In the genomic region with DNA sequence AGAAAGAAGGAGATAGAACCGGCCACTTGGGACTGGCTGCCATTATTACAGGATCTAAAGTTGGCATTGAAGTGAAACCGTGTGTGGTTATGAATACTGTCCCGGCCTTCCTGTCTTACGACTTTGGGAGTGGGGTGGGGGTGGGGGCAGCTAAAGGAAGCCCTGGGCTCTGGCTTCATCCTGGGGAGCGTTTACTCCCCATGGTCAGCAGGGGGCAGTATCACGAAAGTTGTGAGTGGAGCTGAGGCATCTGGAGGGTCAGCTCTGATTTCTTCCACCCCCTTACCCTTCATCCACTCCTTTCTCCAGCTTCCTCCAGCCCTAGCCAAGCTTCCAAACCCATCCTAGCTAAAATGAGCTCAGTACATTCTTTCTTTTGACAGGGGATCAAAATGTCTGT, we compare ENCODE assay signal across 10 mouse cellular contexts.
DNase-seq lines count a peak whose midpoint lies in the region; ATAC-seq and TF ChIP-seq lines count a peak whose summit lies in the region.
"Had no signal": no experiment of that assay in that cellular context is flagged by ENCODE, and none has a peak within 500 bp of the region (broad histone marks: within the 10 kb centered on the region; RNA-seq: fewer than 3 reads in every experiment).

No protein-coding gene starts in this region.

- no peaks in the 10 kb centered on the region for H3K27me3 ChIP-seq in forebrain, embryonic 14.5 days (replicated peaks; ENCODE audit: control insufficient read depth, insufficient read depth, low read length)
- no peaks in the 10 kb centered on the region for H3K27me3 ChIP-seq in forebrain, embryonic 16.5 days (replicated peaks; ENCODE audit: control insufficient read depth, insufficient read depth, low read length)
- H3K27me3 ChIP-seq in liver, embryonic 14.5 days (ENCODE audit: control insufficient read depth, insufficient read depth, low read length) = no peaks in the 10 kb centered on the region
- H3K27me3 ChIP-seq in liver, embryonic 12.5 days (replicated peaks) = no peaks in the 10 kb centered on the region
- H3K27me3 ChIP-seq: neural tube, embryonic 13.5 days had no signal

- no peaks in the 10 kb centered on the region for H3K36me3 ChIP-seq in forebrain, embryonic 14.5 days (ENCODE audit: control insufficient read depth, insufficient read depth, low read length)
- no peaks in the 10 kb centered on the region for H3K36me3 ChIP-seq in forebrain, embryonic 16.5 days (ENCODE audit: control insufficient read depth, insufficient read depth)
- H3K36me3 ChIP-seq in liver, embryonic 14.5 days (replicated peaks; ENCODE audit: control insufficient read depth, insufficient read depth, low read depth) = no peaks in the 10 kb centered on the region
- no peaks in the 10 kb centered on the region for H3K36me3 ChIP-seq in liver, embryonic 12.5 days
- H3K36me3 ChIP-seq: neural tube, embryonic 13.5 days had no signal

- no peak; the same call in 1 of the 2 replicates for ATAC-seq in forebrain, embryonic 14.5 days
- no peak for ATAC-seq in forebrain, embryonic 16.5 days
- no peak for ATAC-seq in liver, embryonic 14.5 days (ENCODE audit: insufficient read depth)
- ATAC-seq in liver, embryonic 12.5 days = no peak

- WGBS in forebrain, embryonic 14.5 days = 43% methylated on average over 6 of the region's 6 CpGs
- WGBS in forebrain, embryonic 16.5 days = 51% methylated on average over 6 of the region's 6 CpGs
- 27% methylated on average over 6 of the region's 6 CpGs for WGBS in liver, embryonic 14.5 days (ENCODE audit: insufficient replicate concordance)
- WGBS in liver, embryonic 12.5 days (ENCODE audit: insufficient replicate concordance) = 36% methylated on average over 6 of the region's 6 CpGs

- H3K9ac ChIP-seq in forebrain, embryonic 14.5 days (ENCODE audit: low read length) = no peak overlapping the region
- H3K9ac ChIP-seq in forebrain, embryonic 16.5 days (replicated peaks; ENCODE audit: low read depth, low read length) = no peak overlapping the region
- H3K9ac ChIP-seq in liver, embryonic 14.5 days (replicated peaks) = no peak overlapping the region
- H3K9ac ChIP-seq in liver, embryonic 12.5 days = no peak overlapping the region
- H3K9ac ChIP-seq: neural tube, embryonic 13.5 days had no signal

- peak; percentile 37; the same call in 1 of the 2 replicates for TF ChIP-seq CTCF in liver, embryonic 14.5 days (IDR thresholded peaks at IDR 0.05; ENCODE audit: low read depth)

- H3K4me2 ChIP-seq in forebrain, embryonic 14.5 days (ENCODE audit: low read length) = no peak overlapping the region
- no peak overlapping the region for H3K4me2 ChIP-seq in forebrain, embryonic 16.5 days (ENCODE audit: low read length)
- no peak overlapping the region for H3K4me2 ChIP-seq in liver, embryonic 14.5 days (ENCODE audit: low read depth)
- H3K4me2 ChIP-seq in liver, embryonic 12.5 days = no peak overlapping the region
- H3K4me2 ChIP-seq: neural tube, embryonic 13.5 days had no signal

- peak; percentile 37 for DNase-seq in forebrain, embryonic 14.5 days (ENCODE audit: low spot score)
- DNase-seq in liver, embryonic 14.5 days (ENCODE audit: low read depth in 3 of 3, low spot score in 3 of 3) = no peak
- peak; percentile 25 to 32 for DNase-seq in adrenal gland, postnatal 36 days
- DNase-seq in retina, postnatal 1 day = peak; percentile 62
- no peak for DNase-seq in thymus, postnatal 14 days
- DNase-seq in frontal cortex, postnatal 10 days (ENCODE audit: low spot score in 2 of 2) = no peak
- DNase-seq: heart, postnatal 4 days had no signal

- H3K4me1 ChIP-seq in forebrain, embryonic 14.5 days (ENCODE audit: control insufficient read depth, insufficient read depth, low read length) = no peaks in the 10 kb centered on the region
- no peaks in the 10 kb centered on the region for H3K4me1 ChIP-seq in forebrain, embryonic 16.5 days (replicated peaks; ENCODE audit: control insufficient read depth, insufficient read depth, low read length)
- no peaks in the 10 kb centered on the region for H3K4me1 ChIP-seq in liver, embryonic 14.5 days (replicated peaks; ENCODE audit: control insufficient read depth in 2 of 2, insufficient read depth in 2 of 2, low read length in 1 of 2)
- H3K4me1 ChIP-seq in liver, embryonic 12.5 days = no peaks in the 10 kb centered on the region
- H3K4me1 ChIP-seq: neural tube, embryonic 13.5 days had no signal

- H3K9me3 ChIP-seq in forebrain, embryonic 14.5 days (replicated peaks; ENCODE audit: control insufficient read depth, low read length) = no peaks in the 10 kb centered on the region
- no peaks in the 10 kb centered on the region for H3K9me3 ChIP-seq in forebrain, embryonic 16.5 days (ENCODE audit: control insufficient read depth, low read length)
- H3K9me3 ChIP-seq in liver, embryonic 14.5 days (ENCODE audit: control insufficient read depth, low read length) = no peaks in the 10 kb centered on the region
- H3K9me3 ChIP-seq in liver, embryonic 12.5 days (replicated peaks) = no peaks in the 10 kb centered on the region
- H3K9me3 ChIP-seq: neural tube, embryonic 13.5 days had no signal

- no peak for TF ChIP-seq EP300 in liver, embryonic 14.5 days (IDR thresholded peaks at IDR 0.05; ENCODE audit: low read depth)

- no peak overlapping the region for H3K4me3 ChIP-seq in forebrain, embryonic 14.5 days (ENCODE audit: low read depth, low read length)
- H3K4me3 ChIP-seq in forebrain, embryonic 16.5 days (replicated peaks; ENCODE audit: low read length) = no peak overlapping the region
- H3K4me3 ChIP-seq in liver, embryonic 14.5 days (ENCODE audit: insufficient read depth in 1 of 2, low read depth in 2 of 2, low read length in 2 of 2) = no peak overlapping the region
- no peak overlapping the region for H3K4me3 ChIP-seq in liver, embryonic 12.5 days
- H3K4me3 ChIP-seq: neural tube, embryonic 13.5 days had no signal

- H3K27ac ChIP-seq in forebrain, embryonic 14.5 days (ENCODE audit: low read depth, low read length) = no peak overlapping the region
- no peak overlapping the region for H3K27ac ChIP-seq in forebrain, embryonic 16.5 days (ENCODE audit: low read length)
- H3K27ac ChIP-seq in liver, embryonic 14.5 days = no peak overlapping the region
- H3K27ac ChIP-seq in liver, embryonic 12.5 days = no peak overlapping the region
- H3K27ac ChIP-seq: neural tube, embryonic 13.5 days had no signal

Comparison
In these comparisons a context has a peak if more than half of its experiments do, and no peak if none do; other contexts are left out.
1. DNase-seq: peak in forebrain, embryonic 14.5 days (single experiment), adrenal gland, postnatal 36 days (2 of 2) and retina, postnatal 1 day (single experiment); none in liver, embryonic 14.5 days (0 of 3), thymus, postnatal 14 days (single experiment) and frontal cortex, postnatal 10 days (0 of 2).